Mouse (Mus musculus) embryonic facial prominence, embryonic 15.5 days (tissue): ENCODE results near the gene Gpbar1. TPM values are rescaled to one million over a fixed set of nuclear protein-coding genes. Genes with fewer than 3 reads are reported as not detected.
"Not testable (repeated sequence)": the region's sequence is repeated elsewhere in the genome, so short reads cannot be mapped to it uniquely, and the experiment has no call there.

ENCODE experiments used
- ATAC-seq: fragments of 200-750 bp; cut with Nextera tagmentation; 2 replicates; pipeline ENCODE4 v1.8.0; 2017; ENCODE audit warnings: low read depth, moderate TSS enrichment; ENCODE audit not compliant: insufficient number of reproducible peaks, low FRiP score, low TSS enrichment
- H3K27ac ChIP-seq: fragments of 300-500 bp; sonication (generic); replicated peaks from 2 replicates; pipeline ENCODE4 v1.5.1; 2015; ENCODE audit warnings: mild to moderate bottlenecking, inconsistent platforms
- H3K27me3 ChIP-seq: fragments of 300-500 bp; sonication (generic); 2 replicates; pipeline ENCODE4 v1.6.1; 2015; ENCODE audit warnings: inconsistent platforms
- H3K36me3 ChIP-seq: fragments of 300-500 bp; sonication (generic); 2 replicates; pipeline ENCODE4 v1.6.1; 2015; ENCODE audit warnings: mild to moderate bottlenecking, inconsistent platforms
- H3K4me1 ChIP-seq: fragments of 300-500 bp; sonication (generic); 2 replicates; pipeline ENCODE4 v1.6.1; 2015; ENCODE audit warnings: inconsistent platforms
- H3K4me2 ChIP-seq: fragments of 300-500 bp; sonication (generic); replicated peaks from 2 replicates; pipeline ENCODE4 v1.6.1; 2015; ENCODE audit warnings: mild to moderate bottlenecking, inconsistent platforms
- H3K4me3 ChIP-seq: fragments of 300-500 bp; sonication (generic); replicated peaks from 2 replicates; pipeline ENCODE4 v1.5.1; 2015; ENCODE audit warnings: mild to moderate bottlenecking, inconsistent platforms
- H3K9ac ChIP-seq: fragments of 300-500 bp; sonication (generic); 2 replicates; pipeline ENCODE4 v1.6.1; 2015; ENCODE audit warnings: inconsistent platforms
- H3K9me3 ChIP-seq: fragments of 300-500 bp; sonication (generic); replicated peaks from 2 replicates; pipeline ENCODE4 v1.6.1; 2016; ENCODE audit warnings: inconsistent platforms
- WGBS: fragments of 180-500 bp; shearing (Covaris S2); methylation state at CpG from one replicate; pipeline ENCODE4 v1.1.7; 2015; 5-methylcytosine and 5-hydroxymethylcytosine counted together
- polyA plus RNA-seq: library from polyadenylated mRNA; unstranded; fragments of >200 nt; fragmentation: Nextera tagmentation; extraction: Ambion mirVana; gene quantifications from 2 replicates; pipeline ENCODE4 v1.2.1, GENCODE M21; 2015

Gene Gpbar1
- polyA plus RNA-seq, 1 experiment from 2014 or later = not detected

DNA sequence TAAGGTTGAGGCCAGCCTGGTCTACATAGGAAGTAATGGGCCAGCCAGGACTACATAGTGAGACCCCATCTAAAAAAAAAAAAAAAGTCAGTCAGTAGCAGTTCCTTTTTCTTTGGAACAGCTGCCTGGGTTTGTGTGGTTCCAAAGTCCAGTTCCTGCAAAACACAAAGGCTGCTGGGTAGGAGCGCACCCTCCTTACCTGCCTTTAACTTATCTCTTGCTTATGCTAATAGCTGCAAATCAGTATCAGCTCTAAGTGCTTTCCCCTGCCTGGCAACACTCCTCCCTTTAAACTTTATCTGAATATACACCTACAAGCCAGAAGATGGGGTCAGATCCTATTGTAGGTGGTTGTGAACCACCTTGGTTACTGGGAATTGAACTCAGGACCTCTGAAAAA lies 28.8 kb downstream of the Gpbar1 start:
- Histone ChIP-seq H3K36me3 (no peaks in the 10 kb centered on the region), H3K27ac (no peak overlapping the region), H3K4me1 (peaks cover 9% of the 10 kb centered on the region), H3K27me3 (no peaks in the 10 kb centered on the region), H3K9ac (no peak overlapping the region), H3K4me3 (no peak overlapping the region), H3K9me3 (no peaks in the 10 kb centered on the region), H3K4me2 (no peak overlapping the region)
- whole genome bisulfite sequencing = 94% methylated on average over 1 of the region's 1 CpGs
- ATAC-seq = no peak

- Histone ChIP-seq H3K4me3 (no peak overlapping the region), H3K27me3 (no peaks in the 10 kb centered on the region), H3K36me3 (no peaks in the 10 kb centered on the region), H3K4me2 (no peak overlapping the region), H3K9ac (no peak overlapping the region), H3K4me1 (no peaks in the 10 kb centered on the region), H3K9me3 (no peaks in the 10 kb centered on the region), H3K27ac (no peak overlapping the region)
- 65% methylated on average over 10 of the region's 10 CpGs for WGBS
- no peak for ATAC-seq
These were observed 29.9 kb downstream of the Gpbar1 start for GRCm38 (mm10) chr1:74308001-74308964.

GRCm38 (mm10) chr1:74309767-74310166 lies 31.4 kb downstream of the Gpbar1 start:
- no peak for ATAC-seq
- Histone ChIP-seq H3K9ac (no peak overlapping the region), H3K4me3 (no peak overlapping the region)

DNA sequence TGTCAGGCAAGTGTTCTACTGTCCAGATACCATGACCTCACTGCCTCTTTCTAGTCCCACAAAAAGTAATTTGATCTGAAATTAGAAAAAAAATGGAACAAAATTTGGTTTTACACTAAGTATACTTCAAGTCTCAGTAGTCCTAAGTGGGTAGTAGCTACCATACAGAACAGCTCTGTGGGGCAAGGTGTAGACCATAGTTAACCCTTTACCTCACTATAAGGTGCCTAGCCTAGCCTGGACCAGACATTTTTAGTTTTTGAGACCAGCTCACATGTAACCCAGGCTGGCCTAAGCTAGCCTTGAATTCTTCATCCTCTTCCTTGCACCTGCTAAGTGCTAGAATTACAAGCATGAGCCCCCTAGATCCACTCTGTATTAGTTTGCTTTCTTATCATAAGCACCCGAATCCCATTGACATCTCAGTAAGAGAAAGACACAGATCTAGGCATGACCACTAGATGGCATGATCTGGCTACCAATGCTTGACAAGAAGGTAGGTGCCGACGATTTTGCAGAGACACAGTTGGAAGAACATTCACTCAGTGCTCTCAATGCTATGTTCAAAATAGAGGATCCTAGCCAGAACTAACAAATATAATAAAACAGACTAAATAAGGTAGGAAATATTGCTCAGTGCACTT lies 34.8 kb downstream of the Gpbar1 start:
- no peaks in the 10 kb centered on the region for H3K27me3 ChIP-seq
- H3K4me2 ChIP-seq = no peak overlapping the region
- no peak overlapping the region for H3K9ac ChIP-seq
- no peak overlapping the region for H3K27ac ChIP-seq
- ATAC-seq = no peak
- no peak overlapping the region for H3K4me3 ChIP-seq
- H3K9me3 ChIP-seq = no peaks in the 10 kb centered on the region
- 4% methylated on average over 3 of the region's 3 CpGs for WGBS
- H3K36me3 ChIP-seq = no peaks in the 10 kb centered on the region
- no peaks in the 10 kb centered on the region for H3K4me1 ChIP-seq

More at GRCm38 (mm10) chr1:74309767-74310166, 31.4 kb downstream of the Gpbar1 start:
- Histone ChIP-seq H3K27me3 (no peaks in the 10 kb centered on the region), H3K9me3 (no peaks in the 10 kb centered on the region), H3K4me2 (no peak overlapping the region), H3K4me1 (no peaks in the 10 kb centered on the region), H3K27ac (no peak overlapping the region), H3K36me3 (no peaks in the 10 kb centered on the region)
- 26% methylated on average over 3 of the region's 3 CpGs for WGBS

DNA sequence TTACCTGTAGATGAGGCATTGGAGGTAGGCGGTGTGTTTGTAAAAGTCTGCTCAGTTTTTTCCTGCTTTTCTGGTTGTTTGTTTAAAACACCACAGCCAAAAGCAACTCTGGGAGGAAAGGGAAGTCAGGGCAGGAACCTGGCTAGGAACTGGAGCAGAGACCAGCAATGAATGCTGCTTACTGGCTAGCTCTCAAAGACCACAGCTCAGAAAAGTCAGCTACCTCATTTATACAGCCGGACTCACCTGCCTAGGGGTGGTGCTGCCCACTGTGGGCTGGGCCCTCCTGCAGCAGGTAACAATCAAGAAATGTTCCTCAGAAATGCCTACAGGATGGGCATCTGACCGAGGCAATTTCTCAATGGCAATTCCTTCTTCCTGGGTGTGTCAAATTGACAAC lies 36.4 kb downstream of the Gpbar1 start:
- no peak for ATAC-seq
- H3K4me2 ChIP-seq = no peak overlapping the region
- H3K27ac ChIP-seq = no peak overlapping the region
- no peaks in the 10 kb centered on the region for H3K36me3 ChIP-seq
- H3K4me3 ChIP-seq = no peak overlapping the region
- no peaks in the 10 kb centered on the region for H3K27me3 ChIP-seq
- H3K9me3 ChIP-seq = no peaks in the 10 kb centered on the region
- WGBS = 83% methylated on average over 3 of the region's 3 CpGs
- H3K9ac ChIP-seq = no peak overlapping the region
- H3K4me1 ChIP-seq = no peaks in the 10 kb centered on the region

GRCm38 (mm10) chr1:74316114-74316827 lies 37.9 kb downstream of the Gpbar1 start:
- Histone ChIP-seq H3K9me3 (no peaks in the 10 kb centered on the region), H3K4me3 (no peak overlapping the region), H3K4me1 (no peaks in the 10 kb centered on the region), H3K9ac (no peak overlapping the region), H3K36me3 (no peaks in the 10 kb centered on the region), H3K27me3 (no peaks in the 10 kb centered on the region), H3K27ac (no peak overlapping the region), H3K4me2 (no peak overlapping the region)
- ATAC-seq = no peak
- WGBS = 67% methylated on average over 4 of the region's 4 CpGs

GRCm38 (mm10) chr1:74318711-74319110 lies 40.4 kb downstream of the Gpbar1 start:
- no peaks in the 10 kb centered on the region for H3K27me3 ChIP-seq
- H3K9me3 ChIP-seq = no peaks in the 10 kb centered on the region
- no peak overlapping the region for H3K4me3 ChIP-seq
- ATAC-seq = no peak
- H3K9ac ChIP-seq = no peak overlapping the region
- WGBS = 90% methylated on average over 3 of the region's 3 CpGs
- no peaks in the 10 kb centered on the region for H3K4me1 ChIP-seq
- no peak overlapping the region for H3K4me2 ChIP-seq
- H3K27ac ChIP-seq = no peak overlapping the region
- no peaks in the 10 kb centered on the region for H3K36me3 ChIP-seq

DNA sequence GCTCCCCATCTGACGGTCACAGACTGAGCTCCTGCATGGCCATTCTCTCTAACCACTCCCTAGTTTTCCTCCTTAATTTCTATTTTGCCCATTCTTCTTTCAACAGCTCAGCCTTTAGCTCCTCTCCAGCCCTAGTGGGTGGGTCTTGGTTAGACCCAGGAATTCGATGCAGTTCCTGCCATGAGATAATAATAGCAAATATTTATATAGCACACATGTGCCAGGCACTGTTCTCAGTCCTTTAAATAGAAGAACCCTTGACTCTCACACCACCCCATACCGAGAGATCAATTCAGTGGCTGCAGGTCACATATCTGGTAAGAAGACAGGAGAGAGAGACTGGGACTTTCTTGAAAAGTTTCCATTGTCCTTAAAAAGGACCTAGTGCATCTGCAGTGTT lies 43.0 kb downstream of the Gpbar1 start:
- Histone ChIP-seq H3K9ac (no peak overlapping the region), H3K36me3 (no peaks in the 10 kb centered on the region), H3K27me3 (no peaks in the 10 kb centered on the region), H3K4me1 (no peaks in the 10 kb centered on the region), H3K27ac (0 out of 2 replicates have a peak overlapping the region, but pooled peaks have one; percentile 55), H3K4me2 (no peak overlapping the region), H3K9me3 (no peaks in the 10 kb centered on the region), H3K4me3 (no peak overlapping the region)
- ATAC-seq = no peak
- WGBS = 68% methylated on average over 3 of the region's 3 CpGs

DNA sequence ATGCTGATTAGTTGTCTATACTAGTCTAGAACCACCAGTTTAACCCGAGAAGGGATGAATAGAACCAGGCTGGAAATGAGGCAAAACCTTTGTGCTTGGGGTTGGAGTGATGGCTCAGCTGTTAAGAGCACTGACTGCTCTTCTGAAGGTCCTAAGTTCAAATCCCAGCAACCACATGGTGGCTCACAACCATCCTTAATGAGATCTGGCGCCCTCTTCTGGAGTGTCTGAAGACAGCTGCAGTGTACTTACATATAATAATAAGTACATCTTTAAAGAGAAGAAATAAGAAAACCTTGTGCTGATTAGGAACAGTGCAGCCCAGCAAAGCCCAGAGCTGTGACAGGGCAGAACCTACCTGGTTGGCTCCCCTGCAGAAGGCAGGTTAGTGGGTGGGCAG lies 48.6 kb downstream of the Gpbar1 start:
- H3K9ac ChIP-seq, H3K4me2 ChIP-seq, H3K27me3 ChIP-seq, H3K9me3 ChIP-seq, H3K4me3 ChIP-seq, ATAC-seq, H3K36me3 ChIP-seq, H3K27ac ChIP-seq: not testable (repeated sequence)
- H3K4me1 ChIP-seq = peaks cover 25% of the 10 kb centered on the region
- WGBS = 74% methylated on average over 2 of the region's 2 CpGs
